Mouse (Mus musculus) stomach, postnatal 0 days (tissue): Measurements from ENCODE around the gene 1500015O10Rik. TPM values are rescaled to one million over a fixed set of nuclear protein-coding genes. Genes with fewer than 3 reads are reported as not detected.

Experiments
- ATAC-seq: fragments of 200-750 bp; cut with Nextera tagmentation; 2 replicates; pipeline ENCODE4 v1.8.0; 2017; ENCODE audit not compliant: low FRiP score, low TSS enrichment
- DNase-seq: peaks from one replicate; pipeline ENCODE4 v3.0.0-alpha.2; 2016; ENCODE audit warnings: low spot score
- H3K27ac ChIP-seq: fragments of 300-500 bp; sonication (generic); replicated peaks from 2 replicates; pipeline ENCODE4 v1.5.1; 2014; ENCODE audit warnings: mild to moderate bottlenecking, control low read depth
- H3K27me3 ChIP-seq: fragments of 300-500 bp; sonication (generic); 2 replicates; pipeline ENCODE4 v1.6.1; 2014; ENCODE audit warnings: low read length; ENCODE audit not compliant: control insufficient read depth, insufficient read depth
- H3K36me3 ChIP-seq: fragments of 300-500 bp; sonication (generic); 2 replicates; pipeline ENCODE4 v1.6.1; 2014; ENCODE audit warnings: low read length, mixed read lengths; ENCODE audit not compliant: control insufficient read depth, insufficient read depth
- H3K4me1 ChIP-seq: fragments of 300-500 bp; sonication (generic); replicated peaks from 2 replicates; pipeline ENCODE4 v1.6.1; 2014; ENCODE audit warnings: antibody characterized with exemption; ENCODE audit not compliant: control insufficient read depth, insufficient read depth
- H3K4me2 ChIP-seq: fragments of 300-500 bp; sonication (generic); replicated peaks from 2 replicates; pipeline ENCODE4 v1.6.1; 2014; ENCODE audit warnings: low read depth, mild to moderate bottlenecking, control low read depth, moderate library complexity
- H3K4me3 ChIP-seq: fragments of 300-500 bp; sonication (generic); 2 replicates; pipeline ENCODE4 v1.5.1; 2014; ENCODE audit warnings: low read depth, low read length, control low read depth
- H3K9ac ChIP-seq: fragments of 300-500 bp; sonication (generic); 2 replicates; pipeline ENCODE4 v1.6.1; 2014; ENCODE audit warnings: mild to moderate bottlenecking, low read length, control low read depth, mixed read lengths
- H3K9me3 ChIP-seq: fragments of 300-500 bp; sonication (generic); 2 replicates; pipeline ENCODE4 v1.6.1; 2016; ENCODE audit warnings: low read length; ENCODE audit not compliant: control insufficient read depth
- CTCF ChIP-seq: IDR thresholded peaks from 2 replicates; pipeline ENCODE4 v1.5.1; 2016; ENCODE audit warnings: antibody characterized with exemption, low read depth, mild to moderate bottlenecking, moderate library complexity
- EP300 ChIP-seq: optimal IDR thresholded peaks from 2 replicates; pipeline ENCODE3; 2016; ENCODE audit warnings: antibody characterized with exemption
- WGBS: fragments of 180-500 bp; shearing (Covaris S2); extraction: QIAGEN DNeasy Blood & Tissue Kit; methylation state at CpG from one replicate; pipeline ENCODE4 v1.1.7; 2014; 5-methylcytosine and 5-hydroxymethylcytosine counted together
- polyA plus RNA-seq: library from polyadenylated mRNA; unstranded; fragments of >200 nt; fragmentation: Nextera tagmentation; extraction: Ambion mirVana; gene quantifications from 2 replicates; pipeline ENCODE4 v1.2.1, GENCODE M21; 2015

The 1500015O10Rik gene
- polyA plus RNA-seq, 1 experiment from 2014 or later, result 15.5 TPM

- 76% methylated on average over 2 of the region's 2 CpGs for WGBS
- DNase-seq, result no peak
- no peaks in the 10 kb centered on the region; the same call in 1 of the 2 replicates for H3K4me1 ChIP-seq
- TF ChIP-seq EP300, result no peak
- ATAC-seq, result no peak
- no peaks in the 10 kb centered on the region for H3K9me3 ChIP-seq
- no peak overlapping the region for H3K4me2 ChIP-seq
- H3K4me3 ChIP-seq, result no peak overlapping the region
- no peaks in the 10 kb centered on the region for H3K27me3 ChIP-seq
- no peaks in the 10 kb centered on the region for H3K36me3 ChIP-seq
- H3K9ac ChIP-seq, result no peak overlapping the region
- no peak overlapping the region for H3K27ac ChIP-seq
These were observed 15.6 kb upstream of the 1500015O10Rik start for GRCm38 (mm10) chr1:43714841-43715240.

- H3K27ac ChIP-seq, result no peak overlapping the region
- H3K9me3 ChIP-seq, result no peaks in the 10 kb centered on the region
- H3K4me3 ChIP-seq, result no peak overlapping the region
- WGBS, result 66% methylated on average over 7 of the region's 7 CpGs
- H3K4me1 ChIP-seq, result no peaks in the 10 kb centered on the region; the same call in 1 of the 2 replicates
- ATAC-seq (no peak), DNase-seq (no peak)
- H3K9ac ChIP-seq, result no peak overlapping the region
- no peak overlapping the region for H3K4me2 ChIP-seq
- no peaks in the 10 kb centered on the region for H3K36me3 ChIP-seq
- no peak for TF ChIP-seq CTCF
- no peak for TF ChIP-seq EP300
- H3K27me3 ChIP-seq, result no peaks in the 10 kb centered on the region
These were observed 12.4 kb upstream of the 1500015O10Rik start for GRCm38 (mm10) chr1:43717967-43718366.

DNA sequence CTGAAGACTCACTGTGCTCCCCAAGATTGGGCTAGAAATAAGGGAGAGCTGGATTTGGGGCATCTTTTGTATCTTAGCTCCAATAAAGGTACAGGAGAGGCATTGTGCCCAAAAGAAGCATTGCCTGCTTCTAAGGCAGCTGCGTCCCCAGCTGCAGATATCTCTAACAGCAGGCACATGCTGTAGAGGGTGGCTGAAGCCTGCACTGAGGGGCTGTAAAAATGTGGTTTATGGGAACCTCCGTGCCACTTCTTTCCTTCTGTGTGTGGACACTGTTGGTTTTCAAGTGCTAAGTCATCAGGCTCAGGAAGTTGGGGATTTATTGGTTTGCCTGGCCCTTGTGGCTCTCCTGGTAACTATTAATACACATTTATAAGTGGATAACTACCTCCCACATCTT, 11.6 kb upstream of the 1500015O10Rik start:
- no peak for DNase-seq
- ATAC-seq, result no peak
- H3K27me3 ChIP-seq, result no peaks in the 10 kb centered on the region

GRCm38 (mm10) chr1:43722459-43722858, 7.9 kb upstream of the 1500015O10Rik start:
- DNase-seq (no peak), ATAC-seq (no peak)
- Histone ChIP-seq H3K9ac (no peak overlapping the region), H3K36me3 (no peaks in the 10 kb centered on the region), H3K9me3 (no peaks in the 10 kb centered on the region), H3K27me3 (no peaks in the 10 kb centered on the region), H3K27ac (no peak overlapping the region), H3K4me3 (no peak overlapping the region), H3K4me2 (no peak overlapping the region), H3K4me1 (no peaks in the 10 kb centered on the region)
- TF ChIP-seq CTCF, result no peak
- no peak for TF ChIP-seq EP300
- 76% methylated on average over 1 of the region's 1 CpGs for WGBS

More for the DNA sequence above, 11.6 kb upstream of the 1500015O10Rik start:
- 73% methylated on average over 2 of the region's 2 CpGs for WGBS
- Histone ChIP-seq H3K4me2 (no peak overlapping the region), H3K4me1 (no peaks in the 10 kb centered on the region; the same call in 1 of the 2 replicates), H3K9ac (no peak overlapping the region), H3K27ac (no peak overlapping the region), H3K9me3 (no peaks in the 10 kb centered on the region), H3K36me3 (no peaks in the 10 kb centered on the region), H3K4me3 (no peak overlapping the region)
- no peak for TF ChIP-seq CTCF
- no peak for TF ChIP-seq EP300

- no peak for ATAC-seq
- WGBS, result 79% methylated on average over 4 of the region's 4 CpGs
- no peaks in the 10 kb centered on the region for H3K4me1 ChIP-seq
- no peak overlapping the region for H3K4me2 ChIP-seq
- DNase-seq, result no peak
- no peaks in the 10 kb centered on the region for H3K9me3 ChIP-seq
- H3K4me3 ChIP-seq, result no peak overlapping the region
- H3K27me3 ChIP-seq, result no peaks in the 10 kb centered on the region
- H3K27ac ChIP-seq, result no peak overlapping the region
- no peaks in the 10 kb centered on the region for H3K36me3 ChIP-seq
- no peak overlapping the region for H3K9ac ChIP-seq
- peak; percentile 44 for TF ChIP-seq CTCF
- TF ChIP-seq EP300, result no peak
These were observed 1.7 kb downstream of the 1500015O10Rik start for GRCm38 (mm10) chr1:43732100-43732499.

DNA sequence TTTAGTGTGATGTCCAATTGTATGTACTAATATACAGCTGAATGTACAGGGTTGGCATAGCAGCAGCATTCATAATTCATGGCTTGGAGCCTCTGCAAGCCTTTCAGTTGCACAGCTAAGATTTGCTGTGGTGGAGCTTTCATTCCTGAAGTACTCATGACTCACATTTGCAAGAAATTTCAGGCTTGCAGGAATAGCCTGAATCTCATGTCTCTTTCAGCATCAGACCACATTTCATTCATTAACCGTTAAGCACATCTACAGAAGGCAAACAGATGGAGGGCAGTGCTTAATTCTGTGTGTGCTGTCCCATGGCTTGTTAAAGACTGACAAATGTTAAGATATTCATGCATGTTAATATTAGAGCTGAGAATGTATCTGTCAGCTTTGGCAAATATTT, 2.3 kb downstream of the 1500015O10Rik start:
- H3K4me3 ChIP-seq, result no peak overlapping the region
- ATAC-seq, result no peak

More for the DNA sequence above, 2.3 kb downstream of the 1500015O10Rik start:
- H3K27ac ChIP-seq, result no peak overlapping the region
- H3K36me3 ChIP-seq, result no peaks in the 10 kb centered on the region
- H3K9me3 ChIP-seq, result no peaks in the 10 kb centered on the region
- no peaks in the 10 kb centered on the region for H3K4me1 ChIP-seq
- WGBS, result 71% methylated on average over 1 of the region's 1 CpGs
- H3K9ac ChIP-seq, result no peak overlapping the region
- DNase-seq, result no peak
- no peak overlapping the region for H3K4me2 ChIP-seq
- no peak for TF ChIP-seq CTCF
- no peak for TF ChIP-seq EP300
- H3K27me3 ChIP-seq, result no peaks in the 10 kb centered on the region
